Mouse (Mus musculus) hindbrain, embryonic 13.5 days (tissue): ENCODE measurements around the gene Akt1s1. TPM values are rescaled to one million over a fixed set of nuclear protein-coding genes. Genes with fewer than 3 reads are reported as not detected.

Experiments used
- ATAC-seq: fragments of 200-750 bp; cut with Nextera tagmentation; 2 replicates; pipeline ENCODE4 v1.8.0; 2017; ENCODE audit warnings: moderate TSS enrichment; ENCODE audit not compliant: low FRiP score
- H3K27ac ChIP-seq: fragments of 300-500 bp; sonication (generic); 2 replicates; pipeline ENCODE4 v1.5.1; 2015; ENCODE audit warnings: inconsistent platforms, mild to moderate bottlenecking, moderate library complexity
- H3K27me3 ChIP-seq: fragments of 300-500 bp; sonication (generic); 2 replicates; pipeline ENCODE4 v1.6.1; 2015; ENCODE audit warnings: mild to moderate bottlenecking, inconsistent platforms
- H3K36me3 ChIP-seq: fragments of 300-500 bp; sonication (generic); 2 replicates; pipeline ENCODE4 v1.6.1; 2015; ENCODE audit warnings: mild to moderate bottlenecking, inconsistent platforms
- H3K4me1 ChIP-seq: fragments of 300-500 bp; sonication (generic); replicated peaks from 2 replicates; pipeline ENCODE4 v1.6.1; 2015; ENCODE audit warnings: inconsistent platforms
- H3K4me2 ChIP-seq: fragments of 300-500 bp; sonication (generic); 2 replicates; pipeline ENCODE4 v1.6.1; 2015; ENCODE audit warnings: inconsistent platforms, mild to moderate bottlenecking, moderate library complexity
- H3K4me3 ChIP-seq: fragments of 300-500 bp; sonication (generic); 2 replicates; pipeline ENCODE4 v1.5.1; 2015; ENCODE audit warnings: mild to moderate bottlenecking, inconsistent platforms
- H3K9ac ChIP-seq: fragments of 300-500 bp; sonication (generic); 2 replicates; pipeline ENCODE4 v1.6.1; 2015; ENCODE audit warnings: mild to moderate bottlenecking, inconsistent platforms
- H3K9me3 ChIP-seq: fragments of 300-500 bp; sonication (generic); 2 replicates; pipeline ENCODE4 v1.6.1; 2016; ENCODE audit warnings: inconsistent platforms
- WGBS: fragments of 180-500 bp; shearing (Covaris S2); methylation state at CpG from one replicate; pipeline ENCODE4 v1.1.7; 2015; 5-methylcytosine and 5-hydroxymethylcytosine counted together
- polyA plus RNA-seq: library from polyadenylated mRNA; unstranded; fragments of >200 nt; fragmentation: Nextera tagmentation; extraction: Ambion mirVana; gene quantifications from 2 replicates; pipeline ENCODE4 v1.2.1, GENCODE M21; 2015

Gene Akt1s1
- polyA plus RNA-seq, 1 experiment from 2014 or later: 93.7 TPM

- under 1% methylated on average over 41 of the region's 41 CpGs for WGBS
Observed at GRCm38 (mm10) chr7:44849416-44850111, 773 bp downstream of the Akt1s1 start.

GRCm38 (mm10) chr7:44850146-44850545, 1.4 kb downstream of the Akt1s1 start:
- H3K9ac ChIP-seq: peak overlapping the region; percentile 87
- H3K36me3 ChIP-seq: peaks cover 36% of the 10 kb centered on the region
- WGBS: under 1% methylated on average over 31 of the region's 33 CpGs
- H3K4me3 ChIP-seq: peak overlapping the region; percentile 78
- H3K9me3 ChIP-seq: no peaks in the 10 kb centered on the region
- peak; percentile 32 for ATAC-seq
- H3K4me2 ChIP-seq: peak overlapping the region; percentile 86
- H3K27ac ChIP-seq: peak overlapping the region; percentile 98
- H3K4me1 ChIP-seq: peaks cover 63% of the 10 kb centered on the region
- H3K27me3 ChIP-seq: no peaks in the 10 kb centered on the region

More at GRCm38 (mm10) chr7:44849416-44850111, 773 bp downstream of the Akt1s1 start:
- Histone ChIP-seq H3K4me2 (peak overlapping the region; percentile 86), H3K9ac (peak overlapping the region; percentile 87), H3K36me3 (peaks cover 42% of the 10 kb centered on the region), H3K4me3 (peak overlapping the region; percentile 78), H3K27ac (peak overlapping the region; percentile 98), H3K27me3 (no peaks in the 10 kb centered on the region), H3K4me1 (peaks cover 57% of the 10 kb centered on the region), H3K9me3 (no peaks in the 10 kb centered on the region)
- peak; percentile 77 for ATAC-seq

- peak overlapping the region; percentile 87 for H3K9ac ChIP-seq
- peak overlapping the region; percentile 98 for H3K27ac ChIP-seq
- peak overlapping the region; percentile 78 for H3K4me3 ChIP-seq
- H3K4me1 ChIP-seq: peaks cover 66% of the 10 kb centered on the region
- peak overlapping the region; percentile 86 for H3K4me2 ChIP-seq
- 84% methylated on average over 8 of the region's 8 CpGs for WGBS
- H3K9me3 ChIP-seq: no peaks in the 10 kb centered on the region
- ATAC-seq: no peak
- H3K27me3 ChIP-seq: no peaks in the 10 kb centered on the region
- H3K36me3 ChIP-seq: peaks cover 27% of the 10 kb centered on the region
Observed at GRCm38 (mm10) chr7:44850789-44851624, 2.2 kb downstream of the Akt1s1 start.

GRCm38 (mm10) chr7:44851625-44852234, 2.9 kb downstream of the Akt1s1 start:
- Histone ChIP-seq H3K4me3 (peak overlapping the region; percentile 78; the same call in 1 of the 2 replicates), H3K27ac (no peak overlapping the region), H3K4me2 (peak overlapping the region; percentile 86; the same call in 1 of the 2 replicates), H3K9ac (no peak overlapping the region), H3K36me3 (peaks cover 20% of the 10 kb centered on the region), H3K27me3 (no peaks in the 10 kb centered on the region), H3K4me1 (peaks cover 69% of the 10 kb centered on the region), H3K9me3 (no peaks in the 10 kb centered on the region)
- 94% methylated on average over 12 of the region's 12 CpGs for WGBS
- ATAC-seq: no peak

- no peak for ATAC-seq
Observed at GRCm38 (mm10) chr7:44852259-44853027, 3.7 kb downstream of the Akt1s1 start.

DNA sequence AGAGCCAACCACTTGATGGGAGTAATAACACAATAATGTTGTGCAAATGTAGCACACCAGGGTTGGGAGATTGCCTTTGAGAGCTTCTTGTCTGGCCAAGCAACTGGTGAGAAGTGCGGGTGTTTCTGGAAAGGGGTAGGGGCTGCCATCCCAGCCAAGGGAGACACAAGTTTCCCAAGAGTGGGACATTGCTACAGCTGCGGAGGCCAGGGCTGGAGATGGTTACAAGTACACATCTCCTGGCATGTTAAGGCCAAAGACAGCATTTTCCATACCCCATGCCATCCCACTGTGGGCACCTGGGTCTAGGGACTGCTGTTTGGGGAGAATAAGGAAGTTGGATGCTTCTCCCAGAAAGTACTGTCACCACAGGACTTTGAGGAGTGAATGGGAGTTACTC, 4.3 kb downstream of the Akt1s1 start:
- Histone ChIP-seq H3K9ac (peak overlapping the region; percentile 39; the same call in 1 of the 2 replicates), H3K27ac (no peak overlapping the region), H3K4me2 (no peak overlapping the region; the same call in 1 of the 2 replicates), H3K4me1 (peaks cover 64% of the 10 kb centered on the region), H3K27me3 (no peaks in the 10 kb centered on the region), H3K4me3 (no peak overlapping the region), H3K36me3 (peaks cover 17% of the 10 kb centered on the region), H3K9me3 (no peaks in the 10 kb centered on the region)
- WGBS: 94% methylated on average over 2 of the region's 2 CpGs
- no peak for ATAC-seq

More at GRCm38 (mm10) chr7:44852259-44853027, 3.7 kb downstream of the Akt1s1 start:
- no peak overlapping the region for H3K4me3 ChIP-seq
- peaks cover 17% of the 10 kb centered on the region for H3K36me3 ChIP-seq
- H3K4me1 ChIP-seq: peaks cover 64% of the 10 kb centered on the region
- H3K4me2 ChIP-seq: 0 out of 2 replicates have a peak overlapping the region, but pooled peaks have one; percentile 4
- no peak overlapping the region for H3K27ac ChIP-seq
- H3K27me3 ChIP-seq: no peaks in the 10 kb centered on the region
- H3K9ac ChIP-seq: peak overlapping the region; percentile 39; the same call in 1 of the 2 replicates
- WGBS: 90% methylated on average over 36 of the region's 36 CpGs
- no peaks in the 10 kb centered on the region for H3K9me3 ChIP-seq

GRCm38 (mm10) chr7:44853596-44854355, 5.0 kb downstream of the Akt1s1 start:
- Histone ChIP-seq H3K27ac (peak overlapping the region; percentile 95), H3K36me3 (peaks cover 17% of the 10 kb centered on the region), H3K4me3 (peak overlapping the region; percentile 45), H3K4me2 (peak overlapping the region; percentile 72), H3K27me3 (no peaks in the 10 kb centered on the region), H3K4me1 (peaks cover 70% of the 10 kb centered on the region), H3K9me3 (no peaks in the 10 kb centered on the region), H3K9ac (peak overlapping the region; percentile 78)
- ATAC-seq: no peak
- WGBS: 22% methylated on average over 26 of the region's 26 CpGs

DNA sequence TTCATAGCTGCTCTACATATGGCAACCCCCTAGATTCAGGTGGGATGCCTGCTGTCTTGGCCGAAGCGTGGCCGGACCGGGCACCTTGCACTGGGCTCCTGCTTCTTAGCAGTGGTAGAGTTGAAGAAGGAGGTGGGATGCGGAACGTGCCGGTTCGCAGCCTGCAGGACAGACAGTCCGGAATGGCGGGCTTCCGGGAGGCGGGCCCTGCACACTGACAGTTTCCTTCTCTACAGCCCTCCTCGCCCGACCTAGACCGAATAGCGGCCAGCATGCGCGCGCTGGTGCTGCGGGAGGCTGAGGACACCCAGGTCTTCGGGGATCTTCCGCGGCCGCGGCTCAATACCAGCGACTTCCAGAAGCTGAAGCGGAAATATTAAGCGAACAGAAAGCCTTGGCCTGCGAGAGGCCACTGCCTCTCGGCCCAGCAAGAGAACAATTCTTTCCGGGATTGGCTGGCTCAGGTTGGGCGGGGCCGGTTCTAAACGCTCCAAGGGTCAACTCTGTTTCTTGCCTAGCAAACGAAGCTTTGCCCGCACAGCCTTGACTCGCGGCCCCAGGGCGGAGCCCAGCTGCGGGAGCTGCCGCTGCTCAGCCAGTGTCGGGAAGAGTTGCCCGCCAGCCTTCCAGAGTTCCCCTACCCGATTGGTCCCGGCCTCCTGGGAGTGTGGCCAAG, 5.7 kb downstream of the Akt1s1 start:
- no peak for ATAC-seq
- H3K4me1 ChIP-seq: peaks cover 75% of the 10 kb centered on the region
- H3K4me3 ChIP-seq: peak overlapping the region; percentile 45
- H3K36me3 ChIP-seq: peaks cover 21% of the 10 kb centered on the region
- H3K9ac ChIP-seq: peak overlapping the region; percentile 78
- under 1% methylated on average over 45 of the region's 45 CpGs for WGBS
- H3K9me3 ChIP-seq: no peaks in the 10 kb centered on the region
- H3K27ac ChIP-seq: peak overlapping the region; percentile 95
- peak overlapping the region; percentile 72 for H3K4me2 ChIP-seq
- H3K27me3 ChIP-seq: no peaks in the 10 kb centered on the region

- H3K9me3 ChIP-seq: no peaks in the 10 kb centered on the region
- peak overlapping the region; percentile 72 for H3K4me2 ChIP-seq
- peaks cover 22% of the 10 kb centered on the region for H3K36me3 ChIP-seq
- no peaks in the 10 kb centered on the region for H3K27me3 ChIP-seq
- H3K4me3 ChIP-seq: peak overlapping the region; percentile 45
- H3K4me1 ChIP-seq: peaks cover 79% of the 10 kb centered on the region
- H3K9ac ChIP-seq: peak overlapping the region; percentile 78
- H3K27ac ChIP-seq: peak overlapping the region; percentile 95
- 37% methylated on average over 10 of the region's 10 CpGs for WGBS
- ATAC-seq: no peak
Observed at GRCm38 (mm10) chr7:44855036-44855435, 6.2 kb downstream of the Akt1s1 start.

DNA sequence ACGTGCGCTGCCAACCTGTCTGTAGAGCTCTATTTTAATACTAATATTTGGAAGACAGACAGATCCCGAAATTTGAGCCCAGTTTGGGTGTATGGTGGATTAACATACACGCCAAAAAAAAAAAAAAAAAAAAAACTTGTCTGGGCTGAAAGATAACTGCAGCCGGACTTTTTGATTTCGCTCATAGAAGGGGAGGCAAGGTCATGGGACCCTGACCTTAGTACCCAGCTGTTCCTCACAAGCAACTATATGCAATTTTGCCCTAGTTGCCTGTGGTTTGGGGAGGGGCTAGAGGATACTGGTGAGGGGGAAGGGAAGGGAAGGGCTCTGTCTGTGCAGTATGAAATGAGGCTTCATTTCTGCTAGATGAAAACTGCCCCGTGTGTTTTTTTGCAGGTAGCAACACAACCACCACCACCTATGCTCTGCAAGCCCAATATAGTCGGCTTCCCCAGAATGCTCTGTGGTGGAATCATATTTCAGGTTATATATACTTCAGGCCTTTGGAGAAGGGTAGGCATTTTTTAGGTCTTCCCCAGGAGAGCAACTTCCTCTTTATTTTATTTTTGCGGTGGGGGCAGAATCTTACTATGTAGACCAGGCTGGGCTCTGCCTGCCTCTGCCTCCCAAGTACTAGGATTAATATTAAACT, 7.6 kb downstream of the Akt1s1 start:
- Histone ChIP-seq H3K36me3 (peaks cover 28% of the 10 kb centered on the region), H3K27me3 (no peaks in the 10 kb centered on the region), H3K4me2 (peak overlapping the region; percentile 92), H3K4me3 (peak overlapping the region; percentile 70), H3K27ac (peak overlapping the region; percentile 96), H3K9ac (peak overlapping the region; percentile 92; the same call in 1 of the 2 replicates), H3K4me1 (peaks cover 81% of the 10 kb centered on the region), H3K9me3 (no peaks in the 10 kb centered on the region)
- no peak for ATAC-seq
- 69% methylated on average over 9 of the region's 9 CpGs for WGBS
